Mouse (Mus musculus) heart, embryonic 16.5 days (tissue): ENCODE results near the gene Gm49395. TPM values are rescaled to one million over a fixed set of nuclear protein-coding genes. Genes with fewer than 3 reads are reported as not detected.

ENCODE experiments used
- ATAC-seq: fragments of 200-750 bp; cut with Nextera tagmentation; replicated peaks from 2 replicates; pipeline ENCODE4 v1.8.0; 2017; ENCODE audit warnings: moderate number of reproducible peaks; ENCODE audit not compliant: insufficient read depth, low FRiP score; ENCODE audit errors: extremely low read depth
- H3K27ac ChIP-seq: fragments of 300-500 bp; sonication (generic); 2 replicates; pipeline ENCODE4 v1.5.1; 2014; ENCODE audit warnings: mild to moderate bottlenecking, low read length, control low read depth, moderate library complexity
- H3K27me3 ChIP-seq: fragments of 300-500 bp; sonication (generic); 2 replicates; pipeline ENCODE4 v1.6.1; 2014; ENCODE audit warnings: low read length, mixed read lengths; ENCODE audit not compliant: control insufficient read depth, insufficient read depth
- H3K36me3 ChIP-seq: fragments of 300-500 bp; sonication (generic); 2 replicates; pipeline ENCODE4 v1.6.1; 2014; ENCODE audit not compliant: control insufficient read depth, insufficient read depth
- H3K4me1 ChIP-seq: fragments of 300-500 bp; sonication (generic); 2 replicates; pipeline ENCODE4 v1.6.1; 2014; ENCODE audit warnings: low read length, mixed read lengths; ENCODE audit not compliant: control insufficient read depth, insufficient read depth
- H3K4me2 ChIP-seq: fragments of 300-500 bp; sonication (generic); 2 replicates; pipeline ENCODE4 v1.6.1; 2014; ENCODE audit warnings: low read depth, mild to moderate bottlenecking, control low read depth, low read length
- H3K4me3 ChIP-seq: fragments of 300-500 bp; sonication (generic); 2 replicates; pipeline ENCODE4 v1.5.1; 2014; ENCODE audit warnings: mild to moderate bottlenecking, control low read depth, low read length
- H3K9ac ChIP-seq: fragments of 300-500 bp; sonication (generic); 2 replicates; pipeline ENCODE4 v1.6.1; 2014; ENCODE audit warnings: low read length, control low read depth
- H3K9me3 ChIP-seq: fragments of 300-500 bp; sonication (generic); replicated peaks from 2 replicates; pipeline ENCODE4 v1.6.1; 2016; ENCODE audit warnings: low read length; ENCODE audit not compliant: control insufficient read depth
- WGBS: fragments of 180-500 bp; shearing (Covaris S2); extraction: QIAGEN DNeasy Blood & Tissue Kit; methylation state at CpG from one replicate; pipeline ENCODE4 v1.1.7; 2014; 5-methylcytosine and 5-hydroxymethylcytosine counted together
- polyA plus RNA-seq: library from polyadenylated mRNA; unstranded; fragments of >200 nt; fragmentation: Nextera tagmentation; extraction: Ambion mirVana; gene quantifications from 2 replicates; pipeline ENCODE4 v1.2.1, GENCODE M21; 2015

Gene Gm49395
- polyA plus RNA-seq, 1 experiment from 2014 or later, result 8.4 TPM

- no peak for ATAC-seq
- H3K4me2 ChIP-seq, result no peak overlapping the region
- H3K27ac ChIP-seq, result peak overlapping the region; percentile 11; the same call in 1 of the 2 replicates
- peaks cover 33% of the 10 kb centered on the region for H3K4me1 ChIP-seq
- H3K36me3 ChIP-seq, result peaks cover 16% of the 10 kb centered on the region
- no peaks in the 10 kb centered on the region for H3K27me3 ChIP-seq
- H3K9ac ChIP-seq, result no peak overlapping the region
- 75% methylated on average over 3 of the region's 3 CpGs for WGBS
- no peaks in the 10 kb centered on the region; the same call in 1 of the 2 replicates for H3K9me3 ChIP-seq
- H3K4me3 ChIP-seq, result no peak overlapping the region
Observed at GRCm38 (mm10) chr13:115002837-115003236, 98.9 kb downstream of the Gm49395 start.

- Histone ChIP-seq H3K4me2 (no peak overlapping the region), H3K27ac (peak overlapping the region; percentile 78), H3K36me3 (peaks cover 18% of the 10 kb centered on the region), H3K9me3 (no peaks in the 10 kb centered on the region; the same call in 1 of the 2 replicates), H3K27me3 (no peaks in the 10 kb centered on the region), H3K4me1 (peaks cover 33% of the 10 kb centered on the region), H3K9ac (no peak overlapping the region), H3K4me3 (no peak overlapping the region)
- peak; percentile 76 for ATAC-seq
- 42% methylated on average over 5 of the region's 5 CpGs for WGBS
Observed at GRCm38 (mm10) chr13:115002155-115002554, 99.6 kb downstream of the Gm49395 start.

- H3K4me3 ChIP-seq, result no peak overlapping the region
Observed at GRCm38 (mm10) chr13:114999582-114999981, 102.1 kb downstream of the Gm49395 start.

GRCm38 (mm10) chr13:114998100-114998499 is 103.6 kb downstream of the Gm49395 start:
- 93% methylated on average over 10 of the region's 10 CpGs for WGBS
- Histone ChIP-seq H3K36me3 (peaks cover 30% of the 10 kb centered on the region), H3K4me1 (peaks cover 16% of the 10 kb centered on the region), H3K9me3 (no peaks in the 10 kb centered on the region; the same call in 1 of the 2 replicates), H3K27me3 (no peaks in the 10 kb centered on the region), H3K9ac (no peak overlapping the region), H3K27ac (no peak overlapping the region), H3K4me2 (no peak overlapping the region), H3K4me3 (no peak overlapping the region)
- no peak for ATAC-seq

More at GRCm38 (mm10) chr13:114999582-114999981, 102.1 kb downstream of the Gm49395 start:
- no peak overlapping the region for H3K9ac ChIP-seq
- no peaks in the 10 kb centered on the region for H3K27me3 ChIP-seq
- H3K27ac ChIP-seq, result no peak overlapping the region
- ATAC-seq, result no peak
- no peak overlapping the region for H3K4me2 ChIP-seq
- peaks cover 24% of the 10 kb centered on the region for H3K4me1 ChIP-seq
- no peaks in the 10 kb centered on the region; the same call in 1 of the 2 replicates for H3K9me3 ChIP-seq
- WGBS, result 80% methylated on average over 4 of the region's 4 CpGs
- peaks cover 21% of the 10 kb centered on the region for H3K36me3 ChIP-seq

GRCm38 (mm10) chr13:114992260-114993014 is 109.3 kb downstream of the Gm49395 start:
- 69% methylated on average over 14 of the region's 14 CpGs for WGBS
- ATAC-seq, result no peak
- H3K36me3 ChIP-seq, result peaks cover 26% of the 10 kb centered on the region
- H3K9ac ChIP-seq, result no peak overlapping the region
- H3K27me3 ChIP-seq, result no peaks in the 10 kb centered on the region
- H3K4me2 ChIP-seq, result no peak overlapping the region
- no peak overlapping the region for H3K4me3 ChIP-seq
- H3K27ac ChIP-seq, result 0 out of 2 replicates have a peak overlapping the region, but pooled peaks have one; percentile 26
- no peaks in the 10 kb centered on the region for H3K9me3 ChIP-seq
- H3K4me1 ChIP-seq, result peaks cover 6% of the 10 kb centered on the region; the same call in 1 of the 2 replicates

GRCm38 (mm10) chr13:114987668-114988067 is 114.1 kb downstream of the Gm49395 start:
- H3K4me2 ChIP-seq, result no peak overlapping the region
- no peak overlapping the region for H3K27ac ChIP-seq
- 66% methylated on average over 6 of the region's 6 CpGs for WGBS
- H3K4me1 ChIP-seq, result peaks cover 4% of the 10 kb centered on the region; the same call in 1 of the 2 replicates
- peaks cover 24% of the 10 kb centered on the region for H3K36me3 ChIP-seq
- H3K4me3 ChIP-seq, result no peak overlapping the region
- no peaks in the 10 kb centered on the region for H3K9me3 ChIP-seq
- no peak overlapping the region for H3K9ac ChIP-seq
- ATAC-seq, result no peak
- H3K27me3 ChIP-seq, result no peaks in the 10 kb centered on the region

GRCm38 (mm10) chr13:114987161-114987560 is 114.6 kb downstream of the Gm49395 start:
- H3K9ac ChIP-seq, result no peak overlapping the region
- 44% methylated on average over 2 of the region's 2 CpGs for WGBS

More at GRCm38 (mm10) chr13:114987161-114987560, 114.6 kb downstream of the Gm49395 start:
- no peak overlapping the region for H3K4me2 ChIP-seq
- no peak overlapping the region for H3K27ac ChIP-seq
- H3K27me3 ChIP-seq, result no peaks in the 10 kb centered on the region
- H3K4me1 ChIP-seq, result peaks cover 4% of the 10 kb centered on the region; the same call in 1 of the 2 replicates
- peaks cover 23% of the 10 kb centered on the region for H3K36me3 ChIP-seq
- no peak overlapping the region for H3K4me3 ChIP-seq
- H3K9me3 ChIP-seq, result no peaks in the 10 kb centered on the region
- peak; percentile 37; the same call in 1 of the 2 replicates for ATAC-seq
